Comparison of ENCODE assay signal across 8 mouse cellular contexts in genomic region chr11:106648347-106648746, GRCm38 (mm10). TPM values are rescaled to one million over a fixed set of nuclear protein-coding genes. Genes with fewer than 3 reads are reported as not detected.
A peak's percentile ranks its signal among the peaks of the same experiment; 100 is the strongest.
DNase-seq lines count a peak whose midpoint lies in the region; ATAC-seq and TF ChIP-seq lines count a peak whose summit lies in the region.

No protein-coding gene starts in this region.

- H3K36me3 ChIP-seq in forebrain, embryonic 10.5 days (replicated peaks): no peaks in the 10 kb centered on the region
- H3K36me3 ChIP-seq in forebrain, embryonic 12.5 days (replicated peaks): no peaks in the 10 kb centered on the region
- no peaks in the 10 kb centered on the region for H3K36me3 ChIP-seq in small intestine, adult 2 months (ENCODE audit: control insufficient read depth, insufficient read depth, low read length)

- TF ChIP-seq CTCF in small intestine, adult 2 months (IDR thresholded peaks at IDR 0.05; ENCODE audit: extremely low read depth, insufficient read length, insufficient replicate concordance, low read depth, low read length): peak; percentile 97

- H3K27me3 ChIP-seq in forebrain, embryonic 10.5 days (ENCODE audit: poor library complexity, severe bottlenecking): no peaks in the 10 kb centered on the region
- H3K27me3 ChIP-seq in forebrain, embryonic 12.5 days: 0 out of 2 replicates have a peak, but pooled peaks cover 4% of the 10 kb centered on the region
- H3K27me3 ChIP-seq in small intestine, adult 2 months (ENCODE audit: control insufficient read depth, insufficient read depth, low read length): no peaks in the 10 kb centered on the region

- no peak for ATAC-seq in forebrain, embryonic 12.5 days (ENCODE audit: low FRiP score)
- peak; percentile 91 for ATAC-seq in granulocyte monocyte progenitor cell, adult 5-6 weeks (replicated peaks; ENCODE audit: poor library complexity, severe bottlenecking)

- H3K9ac ChIP-seq in forebrain, embryonic 12.5 days: no peak overlapping the region

- no peak overlapping the region for H3K27ac ChIP-seq in forebrain, embryonic 10.5 days
- H3K27ac ChIP-seq in forebrain, embryonic 12.5 days: no peak overlapping the region
- H3K27ac ChIP-seq in small intestine, adult 2 months (ENCODE audit: insufficient read depth, low read depth, low read length): no peak overlapping the region

- H3K4me1 ChIP-seq in forebrain, embryonic 10.5 days: peaks cover 3% of the 10 kb centered on the region; the same call in 1 of the 2 replicates
- H3K4me1 ChIP-seq in forebrain, embryonic 12.5 days: no peaks in the 10 kb centered on the region
- H3K4me1 ChIP-seq in small intestine, adult 2 months (ENCODE audit: control insufficient read depth, insufficient read depth, insufficient read length, low read length): no peaks in the 10 kb centered on the region; the same call in 1 of the 2 replicates

- peak; percentile 71 for DNase-seq in forebrain, embryonic 10.5 days (ENCODE audit: extremely low spot score, low spot score)
- peak; percentile 79 for DNase-seq in R1 (ENCODE audit: low read depth, low spot score)
- DNase-seq in cerebellum, postnatal 10 days: peak; percentile 85 to 89
- DNase-seq in layer of hippocampus, adult 9-10 months (ENCODE audit: low spot score): peak; percentile 41
- DNase-seq in lung, postnatal 25 days (ENCODE audit: low spot score): peak; percentile 82

- H3K9me3 ChIP-seq in forebrain, embryonic 10.5 days: no peaks in the 10 kb centered on the region
- H3K9me3 ChIP-seq in forebrain, embryonic 12.5 days: no peaks in the 10 kb centered on the region

- no peak overlapping the region for H3K4me2 ChIP-seq in forebrain, embryonic 12.5 days

- 30% methylated on average over 13 of the region's 13 CpGs for WGBS in forebrain, embryonic 10.5 days
- 27% methylated on average over 13 of the region's 13 CpGs for WGBS in forebrain, embryonic 12.5 days
- 15% methylated on average over 13 of the region's 13 CpGs for WGBS in small intestine, adult 2 months

- no peak overlapping the region for H3K4me3 ChIP-seq in forebrain, embryonic 10.5 days
- no peak overlapping the region for H3K4me3 ChIP-seq in forebrain, embryonic 12.5 days (replicated peaks)
- no peak overlapping the region for H3K4me3 ChIP-seq in small intestine, adult 2 months (ENCODE audit: low read depth, low read length)

- TF ChIP-seq POLR2A in small intestine, adult 2 months (IDR thresholded peaks at IDR 0.05; ENCODE audit: low read depth, low read length): no peak

RNA-seq across cellular contexts. Expression of gene Tex2, which starts 35.1 kb away (rescaled TPM):
- 6.2 and 6.4 TPM in 2 replicates for polyA plus RNA-seq in forebrain, embryonic 10.5 days (2016; fragmentation: Nextera tagmentation; extraction: Ambion mirVana)
- polyA plus RNA-seq in forebrain, embryonic 12.5 days (2016; fragmentation: Nextera tagmentation; extraction: Ambion mirVana): 10.5 and 10.7 TPM in 2 replicates
- total RNA-seq in granulocyte monocyte progenitor cell, adult 5-6 weeks (2014; fragmentation: Nextera tagmentation): 73.6 and 80.2 TPM in 2 replicates
- total RNA-seq in granulocyte monocyte progenitor cell, adult 5-6 weeks (2017): 77.5 and 84.3 TPM in 2 replicates
- polyA plus RNA-seq in small intestine, adult 2 months (2012; rRNA removed): 7.9 and 9.7 TPM in 2 replicates
